Mouse (Mus musculus): ENCODE measurements around the gene Runx3.

The Runx3 gene

DNA sequence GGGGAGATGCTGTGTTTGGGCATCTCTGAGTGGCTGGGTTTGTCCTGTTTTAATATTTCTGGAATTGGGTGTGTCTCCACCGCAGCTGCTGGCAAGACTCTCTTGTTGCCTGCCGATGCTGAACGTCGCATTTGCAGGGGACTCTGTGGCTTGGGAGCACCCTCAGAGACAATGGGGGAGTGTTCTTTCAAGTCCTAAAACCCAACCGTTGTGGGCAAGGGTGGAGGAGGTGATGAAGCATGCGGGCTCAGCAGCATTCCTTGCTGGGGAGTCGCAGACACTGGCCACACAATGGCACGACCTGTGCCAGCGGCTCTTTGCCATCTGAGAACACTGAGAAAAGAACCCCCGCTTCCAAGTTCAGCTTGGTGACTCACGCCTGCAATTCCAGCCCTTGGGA is 71.2 kb downstream of the Runx3 start:
- H3K36me3 ChIP-seq (ENCODE audit: control insufficient read depth, insufficient read depth, low read length, poor library complexity, severe bottlenecking) = no peaks in the 10 kb centered on the region
- no peak for DNase-seq (ENCODE audit: low read depth, low spot score)
- H3K27me3 ChIP-seq (ENCODE audit: control insufficient read depth, insufficient read depth, low read length, poor library complexity, severe bottlenecking) = no peaks in the 10 kb centered on the region

DNA sequence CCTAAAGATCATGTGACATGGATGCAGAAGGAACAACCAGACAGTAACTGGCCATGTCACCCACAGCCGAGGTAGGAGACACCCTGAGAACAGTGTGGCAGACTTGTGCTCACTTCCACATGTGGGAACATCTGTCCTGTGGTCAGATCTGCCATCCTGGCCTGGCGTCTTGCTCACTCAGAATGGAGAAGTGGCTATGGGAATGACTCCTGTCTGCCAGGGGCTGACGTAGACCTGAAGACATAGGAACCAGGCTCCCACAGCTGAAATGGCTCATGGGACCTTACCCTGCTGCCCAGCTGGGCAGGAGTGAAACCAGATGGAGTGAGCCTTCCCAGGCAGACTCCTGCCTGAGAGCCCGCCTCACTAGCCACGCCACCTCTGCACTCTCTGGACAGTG is 72.4 kb downstream of the Runx3 start:
- DNase-seq (ENCODE audit: low read depth, low spot score) = no peak
- Histone ChIP-seq H3K36me3 (ENCODE audit: control insufficient read depth, insufficient read depth, low read length, poor library complexity, severe bottlenecking) (no peaks in the 10 kb centered on the region), H3K27me3 (ENCODE audit: control insufficient read depth, insufficient read depth, low read length, poor library complexity, severe bottlenecking) (no peaks in the 10 kb centered on the region)

DNA sequence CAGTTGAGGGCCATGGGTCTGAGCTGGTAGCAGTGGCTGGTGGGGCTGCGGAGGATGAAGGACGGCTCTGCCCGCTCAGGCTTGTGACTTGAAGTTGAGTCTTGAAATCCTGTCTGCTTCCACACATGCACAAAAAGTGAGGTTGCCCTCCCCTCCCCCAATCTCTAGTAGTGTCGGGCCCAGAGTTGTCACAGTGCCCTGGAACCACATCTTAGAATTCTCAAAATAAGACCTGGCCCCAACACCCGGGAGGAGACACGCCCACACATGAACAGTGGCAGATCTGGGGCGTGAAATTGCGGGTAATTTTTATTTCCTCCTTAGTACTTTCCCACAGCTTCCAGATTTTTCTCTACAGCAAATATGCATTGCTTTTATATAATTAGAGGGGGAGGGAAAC is 77.4 kb downstream of the Runx3 start:
- no peaks in the 10 kb centered on the region for H3K27me3 ChIP-seq (ENCODE audit: control insufficient read depth, insufficient read depth, low read length, poor library complexity, severe bottlenecking)
- DNase-seq (ENCODE audit: low read depth, low spot score) = peak; percentile 29
- no peaks in the 10 kb centered on the region for H3K36me3 ChIP-seq (ENCODE audit: control insufficient read depth, insufficient read depth, low read length, poor library complexity, severe bottlenecking)

DNA sequence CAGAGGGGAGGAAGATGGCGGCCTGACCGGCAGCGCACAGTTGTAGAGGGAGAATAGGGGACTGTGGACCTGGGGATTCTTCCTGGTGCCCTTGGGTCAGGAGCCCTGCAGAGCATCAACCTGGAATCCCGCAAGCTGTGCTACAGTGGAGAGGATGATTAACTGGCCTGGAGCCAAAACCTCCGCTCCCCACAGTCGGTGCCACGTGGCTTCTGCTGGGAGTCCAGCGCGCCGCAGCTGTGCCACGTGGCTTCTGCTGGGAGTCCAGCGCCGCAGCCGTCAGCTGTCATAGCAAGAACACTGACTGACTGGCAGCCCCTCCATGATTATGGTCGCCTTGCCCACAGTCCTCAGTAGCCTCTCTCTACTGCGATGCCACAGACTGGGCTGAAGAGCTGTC is 81.3 kb downstream of the Runx3 start:
- H3K36me3 ChIP-seq (ENCODE audit: control insufficient read depth, insufficient read depth, low read length, poor library complexity, severe bottlenecking) = no peaks in the 10 kb centered on the region
- no peak for DNase-seq (ENCODE audit: low read depth, low spot score)

DNA sequence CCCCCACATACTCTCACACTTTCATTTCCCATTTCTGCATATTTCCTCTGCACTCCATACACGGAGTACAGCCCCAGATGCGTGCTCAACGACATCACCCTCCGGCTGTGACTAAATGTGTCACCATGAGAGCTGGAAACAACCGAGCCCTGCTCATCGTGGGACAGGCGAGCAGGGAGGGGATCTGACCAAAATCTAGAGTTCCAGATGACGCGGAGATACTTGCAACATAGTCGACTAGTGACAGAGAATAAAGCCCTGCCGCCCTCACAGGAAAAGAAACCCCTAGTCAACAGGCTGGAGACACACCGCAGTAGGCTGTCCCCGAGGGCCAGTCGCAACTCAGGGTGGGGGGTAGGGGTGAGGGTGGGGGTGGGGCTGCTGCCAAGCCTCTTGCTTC is 82.8 kb downstream of the Runx3 start:
- DNase-seq (ENCODE audit: low read depth, low spot score) = peak; percentile 92

More for the DNA sequence above, 81.3 kb downstream of the Runx3 start:
- H3K27me3 ChIP-seq (ENCODE audit: control insufficient read depth, insufficient read depth, low read length, poor library complexity, severe bottlenecking) = no peaks in the 10 kb centered on the region

DNA sequence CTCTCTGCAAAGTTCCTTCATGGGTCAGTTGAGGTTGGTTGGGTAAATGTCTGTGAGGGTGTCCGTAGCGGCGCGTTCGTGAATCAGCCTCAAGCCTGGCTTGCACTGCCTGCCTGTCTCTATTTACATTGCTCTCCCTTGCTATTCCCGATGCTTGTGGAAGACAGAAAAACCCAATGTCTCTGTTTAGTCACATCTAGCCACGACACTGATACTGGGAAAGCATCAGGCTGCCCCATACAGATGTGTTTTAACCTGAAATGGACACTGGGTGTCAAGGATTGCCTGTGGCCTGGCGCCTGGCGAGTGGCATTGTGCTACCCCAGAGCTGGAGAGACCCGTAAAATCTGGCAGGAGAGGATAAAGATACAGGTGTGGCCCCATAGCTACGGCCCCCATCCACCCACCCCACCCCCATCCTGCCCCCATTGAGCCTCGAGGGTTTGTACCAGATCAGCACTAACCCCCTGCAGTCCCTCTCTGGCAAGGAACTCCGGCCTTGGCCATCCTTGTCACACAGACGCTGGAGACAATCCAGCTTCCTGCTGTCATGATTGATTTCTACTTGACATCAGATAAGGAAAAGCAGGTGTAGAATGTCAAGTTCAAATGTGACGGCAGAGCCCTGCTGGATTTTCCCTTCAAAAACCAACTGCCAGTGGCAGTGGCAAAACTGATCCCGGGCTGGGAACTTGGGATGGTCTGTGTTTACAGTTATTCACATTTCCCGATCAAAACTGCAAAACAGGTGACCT is 83.5 kb downstream of the Runx3 start:
- Histone ChIP-seq H3K36me3 (ENCODE audit: control insufficient read depth, insufficient read depth, low read length, poor library complexity, severe bottlenecking) (no peaks in the 10 kb centered on the region), H3K27me3 (ENCODE audit: control insufficient read depth, insufficient read depth, low read length, poor library complexity, severe bottlenecking) (no peaks in the 10 kb centered on the region)
- no peak for DNase-seq (ENCODE audit: low read depth, low spot score)

More for the DNA sequence above, 82.8 kb downstream of the Runx3 start:
- Histone ChIP-seq H3K36me3 (ENCODE audit: control insufficient read depth, insufficient read depth, low read length, poor library complexity, severe bottlenecking) (no peaks in the 10 kb centered on the region), H3K27me3 (ENCODE audit: control insufficient read depth, insufficient read depth, low read length, poor library complexity, severe bottlenecking) (no peaks in the 10 kb centered on the region)

DNA sequence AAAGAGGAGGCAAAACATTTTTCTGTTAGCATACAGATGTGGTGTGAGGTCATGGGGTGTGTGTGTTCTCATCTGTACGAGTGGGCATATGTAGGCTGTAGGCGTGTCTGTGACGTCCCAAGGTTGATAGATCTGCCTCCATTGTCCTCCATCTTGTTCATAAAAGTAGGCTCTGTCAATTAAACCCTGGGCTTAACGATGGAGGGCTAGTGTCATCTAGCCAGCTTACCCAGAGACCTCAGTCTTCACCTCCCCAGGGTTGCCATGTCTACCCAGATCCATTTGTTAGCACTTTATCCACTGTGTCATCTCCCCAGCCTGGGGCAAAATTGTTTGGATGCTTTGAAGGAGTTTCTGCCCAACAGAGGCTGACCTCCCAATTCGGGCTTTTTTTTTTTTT is 84.2 kb downstream of the Runx3 start:
- H3K36me3 ChIP-seq (ENCODE audit: control insufficient read depth, insufficient read depth, low read length, poor library complexity, severe bottlenecking) = no peaks in the 10 kb centered on the region
- H3K27me3 ChIP-seq (ENCODE audit: control insufficient read depth, insufficient read depth, low read length, poor library complexity, severe bottlenecking) = no peaks in the 10 kb centered on the region
- no peak for DNase-seq (ENCODE audit: low read depth, low spot score)

DNA sequence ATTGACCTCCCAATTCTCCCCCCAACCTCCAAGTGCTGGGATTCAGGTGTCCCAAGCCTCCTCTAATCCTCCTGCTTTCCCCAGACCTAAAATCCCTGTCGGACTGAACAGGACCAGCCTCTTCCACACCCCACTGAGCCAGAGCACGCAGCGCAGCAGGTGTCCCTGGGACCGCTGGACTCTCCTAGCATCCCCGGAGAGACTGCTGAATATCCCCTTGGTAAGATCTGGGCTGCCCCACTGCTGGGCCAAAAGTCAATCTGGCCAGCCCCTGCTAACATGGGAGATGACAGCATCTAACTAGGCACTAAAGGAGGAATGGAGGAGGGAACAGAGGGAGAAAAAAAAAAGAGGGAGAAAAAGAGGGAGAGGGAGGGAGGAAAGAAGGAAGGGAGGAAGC is 84.8 kb downstream of the Runx3 start:
- Histone ChIP-seq H3K27me3 (ENCODE audit: control insufficient read depth, insufficient read depth, low read length, poor library complexity, severe bottlenecking) (no peaks in the 10 kb centered on the region), H3K36me3 (ENCODE audit: control insufficient read depth, insufficient read depth, low read length, poor library complexity, severe bottlenecking) (no peaks in the 10 kb centered on the region)
- DNase-seq (ENCODE audit: low read depth, low spot score) = no peak

DNA sequence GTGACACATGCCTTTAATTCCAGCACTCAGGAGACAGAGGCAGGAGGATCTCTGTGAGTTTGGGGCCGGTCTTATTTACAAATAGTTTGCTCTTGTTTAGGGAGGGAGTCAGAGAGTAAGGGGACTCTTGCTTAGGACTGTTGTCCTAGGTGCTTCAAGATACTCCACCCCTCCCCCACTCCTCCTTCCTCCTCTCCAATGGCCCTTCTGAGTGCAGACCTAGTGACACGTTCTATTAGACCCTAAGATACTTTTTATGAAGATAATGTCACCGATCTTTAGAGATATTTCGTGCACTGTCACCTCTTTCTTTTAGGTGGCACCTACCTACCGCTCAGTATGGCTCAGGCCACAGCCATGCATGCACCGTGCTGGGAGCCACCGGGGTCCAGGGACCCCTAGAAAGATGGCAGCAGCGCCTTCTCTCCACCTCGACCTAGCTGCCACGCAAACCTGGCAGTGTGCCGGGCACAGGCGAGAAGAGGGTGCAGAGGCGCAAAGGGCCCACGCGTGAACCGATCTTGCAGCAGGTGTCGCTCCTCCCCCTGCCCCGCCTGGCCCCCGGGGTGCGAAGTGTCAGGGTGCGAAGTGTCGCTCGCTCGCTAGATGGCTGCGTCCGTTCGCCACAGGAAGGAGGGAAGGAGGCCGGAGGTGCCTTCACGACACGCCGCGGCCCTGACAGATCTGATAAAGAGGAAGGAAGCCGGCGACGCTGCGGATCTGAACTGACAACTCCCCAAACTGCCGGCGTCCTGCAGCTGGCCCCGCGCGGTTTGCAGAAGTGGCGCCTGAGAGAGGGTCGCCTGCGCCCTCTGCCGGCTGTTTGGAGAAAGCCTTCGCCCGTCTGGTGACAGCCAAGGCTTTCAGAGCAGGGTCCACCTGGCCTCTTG is 85.5 kb downstream of the Runx3 start:
- no peaks in the 10 kb centered on the region for H3K27me3 ChIP-seq (ENCODE audit: control insufficient read depth, insufficient read depth, low read length, poor library complexity, severe bottlenecking)
- peak; percentile 98 for DNase-seq (ENCODE audit: low read depth, low spot score)
- no peaks in the 10 kb centered on the region for H3K36me3 ChIP-seq (ENCODE audit: control insufficient read depth, insufficient read depth, low read length, poor library complexity, severe bottlenecking)

DNA sequence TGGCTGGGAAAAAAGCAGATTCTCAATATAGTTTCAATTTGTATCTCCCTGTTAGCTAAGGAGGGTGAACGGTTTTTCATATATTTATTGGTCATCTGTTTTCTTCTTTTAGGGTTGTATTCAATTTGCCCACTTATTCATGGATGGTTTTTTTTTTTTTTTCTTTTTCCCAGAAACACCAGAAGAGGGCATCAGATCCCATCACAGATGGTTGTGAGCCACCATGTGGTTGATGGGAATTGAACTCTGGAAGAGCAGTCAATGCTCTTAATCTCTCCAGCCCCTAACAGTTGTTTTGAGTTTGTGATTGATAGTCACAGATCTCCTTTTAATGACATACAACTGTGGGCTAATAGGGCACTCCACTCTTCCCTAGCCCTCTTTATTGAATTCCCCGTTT is 89.4 kb downstream of the Runx3 start:
- no peaks in the 10 kb centered on the region; the same call in 1 of the 2 replicates for H3K27me3 ChIP-seq (ENCODE audit: control insufficient read depth, insufficient read depth, low read length, poor library complexity, severe bottlenecking)
- H3K36me3 ChIP-seq (ENCODE audit: control insufficient read depth, insufficient read depth, low read length, poor library complexity, severe bottlenecking) = no peaks in the 10 kb centered on the region
- no peak for DNase-seq (ENCODE audit: low read depth, low spot score)

DNA sequence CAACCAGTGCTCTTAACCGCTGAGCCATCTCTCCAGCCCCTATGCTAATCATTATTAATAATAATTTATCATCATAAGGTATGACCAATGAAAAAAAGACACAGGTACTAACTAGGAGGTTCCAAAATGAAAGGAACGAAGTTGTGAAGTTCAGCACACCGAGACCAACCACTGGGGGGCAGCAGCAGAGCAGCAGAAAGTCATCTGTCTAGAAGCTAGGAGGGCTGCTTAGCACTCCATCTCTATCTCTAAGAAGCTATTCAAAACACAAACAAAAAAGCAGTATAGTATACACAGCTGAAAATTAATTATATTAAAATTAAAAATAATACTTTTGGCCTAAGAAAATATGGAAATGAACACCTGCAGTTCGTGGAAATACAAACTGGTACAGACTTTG is 99.2 kb downstream of the Runx3 start:
- peak; percentile 90 for DNase-seq (ENCODE audit: low read depth, low spot score)
- peaks cover 12% of the 10 kb centered on the region for H3K36me3 ChIP-seq (ENCODE audit: control insufficient read depth, insufficient read depth, low read length, poor library complexity, severe bottlenecking)
- H3K27me3 ChIP-seq (ENCODE audit: control insufficient read depth, insufficient read depth, low read length, poor library complexity, severe bottlenecking) = no peaks in the 10 kb centered on the region

DNA sequence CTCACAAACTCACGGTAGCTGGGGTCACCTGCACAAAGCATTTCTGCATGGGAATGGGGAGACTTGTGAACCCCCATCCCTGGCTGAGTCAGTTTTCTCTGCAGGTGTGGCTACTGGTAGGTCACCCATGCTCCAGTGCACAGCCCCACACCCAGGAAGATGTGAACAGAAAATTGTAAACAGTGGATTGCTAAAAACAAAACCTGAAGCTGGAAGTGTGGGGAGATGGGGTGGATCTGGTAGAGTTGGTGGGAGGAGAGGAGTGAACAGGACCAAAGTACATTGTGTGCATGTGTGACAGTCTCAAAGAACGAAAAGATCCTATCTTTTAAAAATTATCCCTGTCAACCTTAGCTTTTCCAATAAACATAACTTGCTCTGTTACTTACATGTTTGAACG is 100.2 kb downstream of the Runx3 start:
- DNase-seq (ENCODE audit: low read depth, low spot score) = no peak
- no peaks in the 10 kb centered on the region for H3K27me3 ChIP-seq (ENCODE audit: control insufficient read depth, insufficient read depth, low read length, poor library complexity, severe bottlenecking)

DNA sequence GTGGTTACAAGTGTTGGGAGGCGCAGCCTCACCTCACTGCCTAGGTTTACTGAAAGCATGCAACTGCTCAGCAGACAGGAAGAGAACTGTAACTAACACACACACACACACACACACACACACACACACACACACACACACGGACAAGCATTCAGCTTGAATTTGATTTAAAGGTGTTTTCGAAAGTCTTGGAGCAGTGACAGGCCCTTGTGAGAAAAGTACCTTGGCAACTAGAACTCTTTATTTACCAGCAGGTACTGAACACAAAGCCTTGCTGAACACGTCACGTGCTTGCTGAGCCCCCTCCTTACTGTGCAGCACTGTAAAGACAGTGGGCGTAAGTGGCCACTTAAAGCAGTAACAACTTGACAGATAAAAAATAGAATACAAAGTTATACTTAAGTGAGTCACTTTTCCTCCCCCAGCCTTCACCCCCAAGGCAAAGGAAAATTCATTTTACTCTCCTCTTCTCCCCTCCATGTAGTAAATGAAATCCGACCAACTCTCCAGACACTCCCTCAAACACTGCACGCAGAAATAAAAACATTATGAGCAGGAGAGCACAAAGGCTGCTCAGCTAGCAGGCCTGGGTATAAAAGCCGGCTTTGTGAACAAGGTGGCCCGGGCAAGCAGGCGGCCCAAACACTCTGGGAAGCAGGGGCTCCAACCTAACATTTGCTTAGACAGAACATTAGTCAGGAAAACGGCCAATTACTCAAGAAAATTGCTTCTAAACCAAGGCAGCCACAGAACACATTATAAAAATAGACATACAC is 101.4 kb downstream of the Runx3 start:
- H3K36me3 ChIP-seq (ENCODE audit: control insufficient read depth, insufficient read depth, low read length, poor library complexity, severe bottlenecking) = peaks cover 12% of the 10 kb centered on the region
- DNase-seq (ENCODE audit: low read depth, low spot score) = no peak

More for the DNA sequence above, 100.2 kb downstream of the Runx3 start:
- peaks cover 12% of the 10 kb centered on the region for H3K36me3 ChIP-seq (ENCODE audit: control insufficient read depth, insufficient read depth, low read length, poor library complexity, severe bottlenecking)

DNA sequence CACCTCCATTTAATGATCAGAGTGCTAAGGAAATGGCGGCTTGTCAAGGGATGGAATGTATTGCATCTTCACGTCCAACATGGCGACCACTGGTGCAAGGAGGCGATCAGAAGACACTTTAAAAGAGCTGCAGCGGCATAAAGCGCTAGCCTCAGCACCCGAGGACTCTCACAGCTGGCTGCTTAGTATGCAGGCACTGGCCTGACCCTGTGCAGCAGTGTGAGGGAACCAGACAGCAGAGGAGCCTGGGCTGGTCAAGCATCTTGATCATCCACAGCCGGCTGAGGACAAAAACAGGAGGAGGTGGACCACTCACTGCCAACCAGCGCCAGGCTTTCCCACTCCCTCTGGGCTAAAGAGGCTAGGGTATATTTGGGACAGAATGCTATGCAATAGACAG is 103.4 kb downstream of the Runx3 start:
- Histone ChIP-seq H3K27me3 (ENCODE audit: control insufficient read depth, insufficient read depth, low read length, poor library complexity, severe bottlenecking) (no peaks in the 10 kb centered on the region), H3K36me3 (ENCODE audit: control insufficient read depth, insufficient read depth, low read length, poor library complexity, severe bottlenecking) (peaks cover 5% of the 10 kb centered on the region; the same call in 1 of the 2 replicates)
- no peak for DNase-seq (ENCODE audit: low read depth, low spot score)

More for the DNA sequence above, 101.4 kb downstream of the Runx3 start:
- no peaks in the 10 kb centered on the region for H3K27me3 ChIP-seq (ENCODE audit: control insufficient read depth, insufficient read depth, low read length, poor library complexity, severe bottlenecking)
